Mouse (Mus musculus) adrenal gland, adult 2 months (tissue): ENCODE measurements at regions not wholly inside any gene's neighbourhood (a gene's known extent, or its start where the extent isn't known, plus 50 kb on each side); places are given as distances from the start of the nearest gene placed in this dataset.
A peak's percentile ranks its signal among the peaks of the same experiment; 100 is the strongest.
"Not testable (repeated sequence)": the region's sequence is repeated elsewhere in the genome, so short reads cannot be mapped to it uniquely, and the experiment has no call there.

Experiments used
- DNase-seq: peaks from one replicate; pipeline ENCODE4 v3.0.0; 2021

DNA sequence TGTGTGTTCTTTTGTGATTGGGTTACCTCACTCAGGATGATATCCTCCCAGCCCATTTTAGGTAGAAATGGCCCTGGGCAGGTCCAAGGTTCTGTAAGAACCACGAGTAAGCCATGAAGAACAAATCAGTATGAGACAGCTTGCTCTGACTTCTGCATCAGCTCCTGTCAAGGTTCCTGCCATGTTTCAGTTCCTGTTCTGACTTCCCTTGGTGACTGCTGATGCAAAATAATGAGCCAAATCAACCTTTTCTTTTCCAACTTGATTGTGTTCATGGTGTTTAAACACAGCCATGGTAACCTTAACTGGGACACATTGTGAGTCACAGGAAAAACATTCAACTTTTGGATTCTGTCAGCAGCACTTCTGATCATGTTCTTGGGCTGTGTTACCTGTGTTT lies 667.4 kb upstream of the Igfbp7 start:
- no peak for DNase-seq

DNA sequence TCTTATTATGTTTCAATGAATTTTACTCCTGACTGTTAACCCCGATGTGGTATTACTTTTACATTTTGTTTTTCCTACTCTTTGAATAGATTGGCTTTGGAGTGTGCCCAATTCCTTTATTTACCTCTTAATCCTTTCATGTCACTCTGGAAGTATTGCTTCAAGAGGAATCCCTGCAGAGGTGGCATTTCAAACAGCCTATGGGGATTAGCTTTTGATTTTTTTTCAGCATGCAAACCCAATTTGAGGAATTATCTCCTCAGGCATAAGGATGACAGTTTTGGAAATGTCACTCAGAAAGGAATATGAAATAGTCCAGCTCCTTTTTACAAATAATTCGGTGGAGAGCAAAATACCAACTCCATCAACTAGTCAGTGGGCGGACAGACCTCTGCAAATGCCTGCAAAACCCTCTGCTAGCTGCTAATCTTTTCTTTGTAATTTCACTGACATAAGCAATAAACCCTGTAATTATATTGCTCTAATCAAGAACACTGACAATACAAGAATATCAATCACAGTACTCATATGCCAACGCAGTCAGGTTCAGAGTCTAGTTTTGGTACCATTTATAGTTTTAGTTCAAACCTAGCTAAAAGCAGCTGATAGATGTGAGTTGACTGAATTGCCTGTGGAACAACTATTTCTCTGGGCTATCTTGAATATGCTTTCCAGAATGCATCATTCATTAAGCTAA lies 624.9 kb upstream of the Igfbp7 start:
- no peak for DNase-seq

DNA sequence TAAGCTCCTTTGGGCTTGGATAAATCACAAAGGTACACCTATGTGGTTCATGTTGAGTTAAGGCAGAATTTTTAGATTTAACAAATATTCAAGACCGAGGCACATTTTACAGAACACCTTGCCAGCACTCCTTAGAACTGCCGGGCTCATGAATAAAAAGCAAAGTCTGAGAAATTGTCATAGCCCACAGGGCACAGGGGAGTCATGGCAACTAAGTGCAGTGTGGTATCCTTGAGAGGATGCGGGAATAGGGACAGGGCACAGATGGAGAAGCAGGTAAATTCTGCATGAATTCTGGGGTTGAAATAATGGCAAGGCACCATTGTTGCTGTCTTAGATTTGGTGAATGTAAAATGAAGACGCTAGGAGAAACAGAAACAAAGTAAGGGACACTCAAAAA lies 609.7 kb upstream of the Igfbp7 start:
- no peak for DNase-seq

DNA sequence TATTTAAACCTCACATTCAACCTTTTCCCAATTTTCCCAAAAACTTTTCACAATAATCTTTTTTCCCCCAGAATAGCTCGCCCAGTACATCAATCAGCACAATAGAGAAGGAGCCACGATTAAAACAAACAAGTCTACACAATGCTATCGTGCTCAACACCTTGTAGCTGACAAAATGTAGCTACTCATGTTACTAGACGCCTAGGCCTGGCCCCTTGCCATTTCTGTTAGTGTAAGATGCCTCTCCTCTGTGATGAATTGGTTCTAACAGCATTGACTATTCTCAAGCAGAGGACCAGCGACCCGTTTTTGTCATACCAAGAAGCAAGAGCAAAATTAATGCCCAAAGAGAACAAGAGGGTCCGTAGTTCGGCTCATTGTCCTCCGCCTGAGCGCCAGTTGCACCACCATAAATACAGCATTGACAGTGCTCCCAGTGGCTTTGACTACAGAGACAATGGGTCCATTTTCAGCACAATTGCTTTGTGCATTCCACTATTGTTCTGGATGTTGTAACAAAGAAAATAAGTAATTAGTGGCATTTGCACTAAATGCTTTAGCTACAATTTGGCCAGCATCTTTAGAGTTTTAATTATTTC lies 578.7 kb upstream of the Igfbp7 start:
- DNase-seq, result no peak

DNA sequence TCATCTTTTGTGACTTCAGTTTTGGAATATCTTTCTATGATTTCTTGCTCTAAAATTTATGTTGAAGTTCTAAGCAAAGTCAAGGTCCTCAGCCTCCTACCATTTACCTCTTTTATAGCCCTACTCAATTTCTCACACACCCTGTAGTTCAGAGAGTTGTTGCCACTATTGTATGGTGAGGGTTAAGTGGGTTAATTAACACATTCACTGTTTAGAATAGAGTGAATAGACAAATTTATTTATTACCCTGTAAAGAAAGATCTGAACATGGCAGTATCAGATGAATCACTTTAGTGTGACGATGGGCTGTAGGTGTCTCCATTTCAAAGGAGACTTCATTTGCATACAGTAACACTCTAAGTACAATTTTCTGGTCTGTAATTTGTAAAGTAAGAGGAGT lies 577.4 kb upstream of the Igfbp7 start:
- no peak for DNase-seq

DNA sequence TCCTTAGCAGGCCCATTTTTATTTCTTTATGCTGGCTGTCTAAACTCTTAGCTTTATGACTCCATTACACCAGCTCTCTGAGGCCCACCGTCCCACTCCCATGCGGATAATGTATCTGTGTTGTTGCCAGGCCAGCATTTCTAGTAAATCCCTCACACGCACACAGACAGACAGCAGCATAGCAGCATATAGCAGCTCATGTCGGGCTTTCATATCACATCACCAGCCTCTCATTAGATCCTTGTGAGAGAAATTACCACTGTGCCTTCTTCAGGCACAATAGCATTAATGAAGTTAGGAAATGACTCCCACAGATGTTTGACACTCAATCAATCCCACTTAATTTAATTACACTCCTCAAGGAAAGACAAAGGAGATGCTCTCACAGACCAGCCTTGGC lies 532.2 kb upstream of the Igfbp7 start:
- DNase-seq, result not testable (repeated sequence)

DNA sequence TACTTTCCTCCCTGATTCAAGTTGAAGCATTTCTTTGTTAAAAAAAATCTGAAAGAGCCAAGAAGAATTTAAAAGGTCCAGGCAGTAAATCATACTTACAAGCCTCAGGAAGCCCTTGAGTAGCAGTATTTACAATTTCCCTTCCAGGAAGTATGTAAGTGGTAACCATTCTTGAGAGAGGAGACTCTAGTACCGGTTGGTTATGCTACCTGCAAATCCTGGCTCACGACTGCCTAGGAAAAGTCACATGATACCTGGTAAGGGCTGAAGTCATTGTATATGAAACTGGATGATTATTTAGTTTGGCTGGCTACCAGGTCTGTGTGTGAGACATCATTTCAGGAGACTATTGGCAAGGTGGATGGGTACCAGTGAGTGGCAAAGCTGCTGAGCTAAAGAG lies 524.0 kb upstream of the Igfbp7 start:
- no peak for DNase-seq

DNA sequence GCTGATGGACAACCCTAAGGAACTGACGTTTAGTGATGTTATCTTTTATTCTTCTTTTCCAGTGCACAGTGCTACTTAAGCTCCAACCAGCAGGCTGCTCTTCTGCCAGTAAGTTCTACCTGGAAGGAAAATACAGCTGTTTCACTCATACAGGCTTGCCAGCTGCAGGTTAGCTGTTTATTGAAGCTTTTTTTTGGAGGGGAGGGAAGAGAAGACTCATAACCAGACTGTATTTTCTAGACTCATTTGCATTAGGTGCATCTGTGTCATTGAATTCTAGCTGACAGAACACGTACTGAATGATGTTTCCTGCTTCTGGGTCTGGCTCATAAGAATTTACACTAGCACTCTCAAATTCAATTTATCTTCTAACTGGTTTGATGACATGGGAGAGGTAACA lies 513.3 kb upstream of the Igfbp7 start:
- DNase-seq, result no peak

DNA sequence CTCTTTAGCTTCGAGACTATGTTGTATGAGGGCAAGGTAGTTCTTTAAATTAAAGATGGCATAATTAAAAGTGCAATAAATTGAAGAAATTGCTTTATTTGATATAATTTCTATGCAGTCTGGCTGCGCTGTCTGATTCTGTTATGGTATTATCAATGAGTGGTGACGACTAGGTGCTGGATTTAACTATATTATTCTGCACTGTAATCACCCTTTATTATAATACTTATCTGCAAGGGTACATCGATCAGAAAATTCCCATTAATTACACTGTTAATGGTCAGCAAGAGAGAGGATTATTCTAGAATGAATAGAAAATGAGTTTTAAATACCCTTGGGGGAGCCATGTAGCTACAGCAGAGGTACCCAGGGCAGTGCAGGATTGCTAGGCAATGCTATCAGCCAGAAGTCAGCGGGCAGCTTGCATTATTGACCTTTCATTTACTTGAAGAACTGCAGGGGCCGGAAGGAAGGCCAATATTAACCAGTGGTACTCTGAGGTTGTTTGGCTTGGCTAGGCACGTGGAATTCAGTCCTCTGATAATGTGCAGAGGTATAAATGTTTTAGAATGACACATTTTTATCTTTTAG lies 509.3 kb upstream of the Igfbp7 start:
- no peak for DNase-seq

DNA sequence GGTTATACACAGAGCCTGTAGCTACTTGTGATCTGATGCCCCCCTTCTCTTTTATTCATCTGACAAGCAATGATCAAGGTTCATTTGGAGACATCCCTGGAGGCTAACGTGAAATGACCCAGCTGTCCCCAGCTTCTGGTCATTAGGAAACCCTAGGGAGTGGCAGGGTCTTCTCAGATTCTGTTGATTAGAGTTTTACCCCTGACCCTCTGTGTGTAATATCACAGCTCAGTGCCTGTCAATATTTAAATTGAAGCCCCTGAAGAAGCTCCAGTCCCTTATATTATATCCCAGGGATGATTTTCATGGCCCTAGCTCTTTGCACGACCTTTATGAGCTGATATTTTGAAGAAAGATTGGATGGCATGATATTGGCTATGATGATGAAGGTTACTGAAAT lies 508.5 kb upstream of the Igfbp7 start:
- no peak for DNase-seq

DNA sequence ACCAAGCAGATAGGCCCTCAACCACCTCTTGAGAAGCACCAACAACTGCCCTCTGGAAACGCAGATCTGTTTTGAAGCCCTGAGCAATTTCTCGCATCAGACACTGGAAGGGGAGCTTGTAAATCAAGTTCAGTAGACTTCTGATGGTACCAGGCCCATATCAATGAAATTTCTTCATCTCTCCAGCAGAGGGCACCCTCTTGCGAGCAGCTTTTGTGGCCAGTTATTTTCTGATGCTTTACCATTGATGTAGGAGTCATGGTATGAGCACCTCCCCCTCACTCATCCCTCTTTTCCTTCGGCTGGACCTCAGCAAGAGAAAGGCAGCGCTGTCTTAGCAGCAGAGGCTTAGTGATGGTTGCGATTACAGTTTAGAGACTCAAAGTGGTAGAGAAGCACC lies 501.4 kb upstream of the Igfbp7 start:
- DNase-seq, result peak; percentile 3

DNA sequence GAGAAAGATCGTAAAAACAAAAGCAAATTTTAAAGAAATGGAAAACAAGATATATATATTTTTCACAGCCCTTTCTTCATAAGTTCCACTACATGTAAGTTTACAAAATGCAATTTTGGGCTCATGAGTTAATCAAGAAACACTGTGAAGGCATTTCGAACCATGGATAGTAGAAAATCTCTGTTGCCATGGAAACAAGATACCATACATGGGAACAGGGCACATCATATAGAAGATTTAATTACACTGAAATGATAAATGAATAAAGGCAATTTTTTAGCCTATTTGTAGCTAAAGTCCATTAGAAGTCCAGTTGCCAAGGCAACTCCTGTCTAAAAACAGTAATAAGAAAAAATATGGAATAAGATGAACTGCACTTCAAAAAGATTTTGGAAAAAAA lies 484.2 kb upstream of the Igfbp7 start:
- not testable (repeated sequence) for DNase-seq

DNA sequence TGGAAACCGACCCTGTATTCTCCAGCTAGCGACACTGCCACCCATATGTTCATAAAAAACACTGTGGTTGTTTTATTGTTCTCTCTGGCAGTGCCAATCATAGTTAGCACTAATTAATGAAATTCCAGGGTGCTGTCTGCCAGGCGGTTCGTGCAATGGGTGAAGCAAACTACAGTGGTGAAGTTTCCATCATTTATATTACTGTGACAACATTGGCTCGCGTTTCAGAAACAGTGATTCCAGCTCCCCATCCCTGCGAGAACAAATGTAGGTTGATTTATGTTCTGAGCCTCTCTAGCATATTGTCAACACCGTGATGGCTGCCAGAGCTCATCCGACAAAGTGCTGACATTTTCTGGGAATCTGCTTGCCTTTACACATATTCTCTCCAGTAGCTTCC lies 480.7 kb upstream of the Igfbp7 start:
- DNase-seq, result no peak

DNA sequence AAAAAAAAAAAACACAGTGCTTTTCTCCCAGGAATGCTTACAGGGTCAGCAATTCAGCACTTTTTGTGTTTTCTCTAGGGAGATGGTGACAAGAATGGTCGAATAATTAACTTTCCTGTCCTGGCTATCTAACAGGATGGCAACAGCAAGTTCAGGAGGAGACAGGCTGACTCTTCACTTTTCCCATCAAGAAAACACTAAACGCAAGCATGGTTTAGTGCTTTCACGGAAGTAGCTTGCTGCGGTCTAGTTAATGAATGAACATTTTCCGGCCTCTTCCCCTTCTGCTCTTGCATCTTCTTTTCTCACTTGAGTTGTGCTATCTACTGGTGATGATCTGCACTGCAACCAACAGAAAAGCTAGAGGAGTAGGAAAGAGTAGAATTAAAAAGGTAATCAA lies 463.6 kb upstream of the Igfbp7 start:
- DNase-seq, result no peak

DNA sequence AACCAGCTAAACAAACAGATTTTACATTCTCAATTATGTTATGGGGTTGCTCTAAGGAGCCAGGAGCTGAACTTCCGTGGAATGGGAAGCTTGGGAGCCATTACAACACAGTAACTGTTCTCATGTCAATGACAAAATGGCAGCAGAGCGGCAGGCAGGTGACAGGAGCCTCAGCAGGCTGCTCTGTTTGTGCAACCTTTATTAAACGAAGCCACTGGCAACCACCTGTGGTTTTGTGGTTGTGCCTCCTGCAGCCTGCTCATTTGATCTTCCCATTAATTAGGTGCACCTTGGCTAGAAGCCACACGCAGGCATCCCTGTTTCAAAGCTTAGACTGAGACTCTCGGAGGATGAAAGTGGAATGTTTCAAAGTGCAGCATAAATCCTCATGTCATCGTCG lies 457.5 kb upstream of the Igfbp7 start:
- no peak for DNase-seq

DNA sequence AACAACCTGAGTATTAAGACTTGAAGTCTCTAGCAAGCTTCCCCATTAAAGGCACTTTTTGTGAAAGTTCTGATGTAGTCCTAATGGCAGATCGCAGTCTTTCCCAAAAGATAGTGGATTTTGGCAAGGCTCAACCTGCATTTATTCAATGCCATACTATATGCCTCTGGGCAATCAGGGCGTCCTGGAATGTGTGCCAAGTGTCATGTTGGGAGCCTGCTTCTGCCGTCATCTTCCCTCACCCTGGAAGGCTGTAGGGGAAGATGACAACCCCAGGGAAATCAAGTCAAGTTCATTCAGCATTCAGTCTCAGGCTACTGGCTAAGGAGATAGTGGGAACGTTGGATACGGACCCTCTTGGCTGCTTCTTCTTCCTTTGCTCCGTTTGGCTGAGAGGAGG lies 447.4 kb upstream of the Igfbp7 start:
- DNase-seq, result no peak

DNA sequence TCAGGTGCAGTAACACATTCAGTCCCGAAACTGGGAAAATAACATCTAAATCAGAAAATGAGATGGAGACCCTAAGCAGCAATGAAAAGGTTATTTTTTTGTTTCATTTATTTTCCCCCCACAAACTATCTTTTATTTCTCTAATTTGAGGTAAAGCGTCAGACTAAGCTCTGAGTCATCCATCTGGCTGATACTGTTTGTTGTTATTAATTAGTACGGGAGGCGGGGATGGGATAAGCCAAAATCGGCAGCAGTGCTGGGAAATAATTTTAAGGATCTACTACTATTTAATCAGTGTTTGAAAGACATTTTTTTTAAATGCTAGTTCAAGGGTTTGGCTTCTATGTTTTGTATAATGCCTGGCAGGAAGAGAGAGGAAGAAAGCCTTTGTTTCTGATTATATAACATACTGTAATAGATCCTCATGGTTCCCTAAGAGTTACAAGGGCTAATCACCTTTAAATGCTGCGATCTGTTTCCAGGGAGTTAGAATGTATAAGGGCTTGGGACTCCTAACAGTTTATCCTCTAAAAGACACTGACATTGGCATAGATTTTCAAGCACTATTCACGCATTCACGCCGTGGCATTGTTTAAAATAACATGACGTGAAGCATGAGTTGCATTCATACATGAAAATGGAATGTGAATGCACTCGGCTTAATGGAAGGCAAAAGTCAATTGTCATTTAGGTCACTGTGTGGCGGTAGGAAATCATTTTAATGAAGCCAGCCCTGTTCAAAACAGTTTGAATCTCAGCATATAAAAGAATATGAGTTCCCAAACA lies 446.4 kb upstream of the Igfbp7 start:
- no peak for DNase-seq

DNA sequence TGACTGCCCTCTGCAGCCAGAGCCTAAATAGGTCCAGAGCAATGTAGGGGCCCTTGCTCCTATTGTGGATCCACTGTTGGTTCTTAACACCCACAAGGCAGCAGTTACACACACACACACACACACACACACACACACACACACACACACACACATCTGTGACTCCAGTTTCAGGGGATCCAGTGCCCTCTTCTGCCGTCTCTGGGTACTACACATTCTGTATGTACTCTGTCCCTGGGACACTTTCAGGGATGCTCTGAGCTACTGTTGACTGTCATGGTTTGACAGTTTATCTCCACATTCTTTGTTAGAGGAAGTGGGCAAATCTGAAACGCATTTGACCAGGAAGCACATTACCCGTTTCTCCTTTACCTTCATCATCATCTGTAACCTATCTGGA lies 443.8 kb upstream of the Igfbp7 start:
- DNase-seq, result no peak

DNA sequence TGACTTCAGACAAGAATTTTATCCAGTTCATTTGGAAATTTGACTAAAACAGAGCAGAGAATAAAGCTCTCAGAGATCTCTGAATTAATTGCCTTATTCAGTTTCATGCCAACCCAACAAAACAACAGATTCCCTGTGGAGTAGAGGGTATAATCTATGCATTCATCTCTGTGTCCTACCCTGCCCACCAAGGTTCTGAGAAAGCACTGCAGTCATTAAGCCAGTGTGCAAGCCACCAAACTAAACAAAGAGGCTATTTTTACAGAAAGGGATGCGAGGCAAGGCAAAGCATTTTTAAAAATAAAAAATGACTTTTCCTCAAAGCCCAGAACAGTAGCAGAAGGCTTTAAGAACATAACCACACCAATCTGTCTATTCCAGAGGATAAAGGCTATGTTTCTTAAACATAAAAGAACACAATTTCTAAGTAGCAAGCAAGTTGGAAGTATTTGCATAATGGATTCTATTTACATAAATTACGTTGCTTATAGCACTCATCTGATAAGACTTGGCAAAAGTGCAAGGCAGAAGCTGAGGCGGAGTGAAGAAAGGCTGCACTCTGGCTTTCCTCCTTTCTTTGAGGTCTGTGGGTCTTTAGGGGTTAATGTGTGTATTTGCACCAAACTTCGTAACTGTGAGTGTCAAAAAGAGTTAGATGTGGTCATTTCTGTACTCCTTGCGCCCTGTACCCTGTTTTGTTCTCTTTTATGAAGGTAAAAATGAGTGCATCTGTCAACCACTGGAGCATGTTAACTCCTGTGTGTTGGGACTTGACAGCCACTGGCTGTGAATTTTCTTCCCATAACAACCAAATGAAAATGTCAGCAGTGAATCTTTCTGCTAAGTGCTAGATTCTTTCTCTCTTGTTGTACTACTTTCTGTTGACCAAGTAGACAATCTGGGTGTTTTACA lies 430.6 kb upstream of the Igfbp7 start:
- DNase-seq, result no peak

DNA sequence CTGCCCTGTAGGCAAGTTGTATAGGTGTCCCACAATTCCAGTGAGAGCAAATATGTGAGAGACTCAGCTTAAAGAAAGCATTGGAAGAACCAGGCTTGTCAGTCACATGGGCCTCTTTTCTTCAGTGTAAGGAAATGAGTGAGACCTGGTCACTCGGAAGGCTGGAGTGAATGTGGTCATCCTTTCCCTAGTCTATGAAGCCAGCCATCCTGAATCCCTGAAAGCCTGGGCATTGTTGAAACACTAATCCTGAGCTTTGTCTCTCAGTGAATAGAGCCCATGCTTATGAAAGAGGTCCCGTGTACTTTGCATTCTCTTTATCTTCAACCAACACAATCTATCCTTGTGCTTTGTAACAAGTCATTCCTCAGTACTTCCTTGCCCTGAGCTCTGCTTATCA lies 420.1 kb upstream of the Igfbp7 start:
- DNase-seq, result no peak

DNA sequence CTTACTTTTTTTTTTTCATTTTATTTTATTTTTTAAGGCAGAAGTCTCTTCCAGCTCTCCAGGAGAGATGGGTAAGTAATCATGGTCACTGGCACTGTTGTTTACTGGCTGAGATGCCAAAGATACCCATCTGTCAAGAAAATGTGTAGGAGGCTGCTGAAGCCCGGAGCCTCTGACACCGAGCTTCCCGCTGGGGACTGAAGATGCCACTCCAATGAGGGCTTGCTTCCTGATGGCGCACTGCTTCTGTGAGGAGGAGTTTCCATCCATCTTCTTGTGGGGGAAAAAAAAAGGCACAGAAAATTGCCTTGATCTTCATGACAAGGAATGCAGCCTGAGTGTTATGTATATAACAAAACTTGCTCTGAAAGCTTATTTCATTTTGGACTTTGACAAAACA lies 418.2 kb upstream of the Igfbp7 start:
- no peak for DNase-seq

DNA sequence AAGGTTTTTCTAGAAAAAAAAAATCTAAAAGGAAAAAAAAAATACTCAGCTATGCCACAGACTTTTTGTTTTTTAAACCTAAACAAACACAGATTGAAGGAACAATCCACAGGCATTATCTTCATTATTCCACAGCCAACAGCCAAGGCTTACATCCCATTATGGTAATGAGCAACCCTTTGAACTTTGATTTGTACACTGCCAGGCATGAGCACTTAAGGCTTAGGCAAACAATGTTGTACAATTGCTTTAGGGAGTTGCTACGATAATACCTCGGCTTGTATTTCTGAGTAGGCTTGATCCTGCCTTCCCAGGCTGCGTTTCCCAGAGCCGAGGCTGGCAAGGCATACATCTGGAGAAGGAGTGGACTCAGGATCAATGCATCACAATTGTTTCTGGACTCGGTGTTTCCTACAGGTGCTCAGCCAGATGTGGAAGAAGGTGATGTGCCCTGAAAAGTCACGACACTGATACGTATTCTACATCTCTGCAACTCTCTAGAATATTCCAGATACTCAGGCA lies 409.0 kb upstream of the Igfbp7 start:
- DNase-seq, result no peak
